Mouse (Mus musculus) liver, adult 2 months (tissue): Measurements from ENCODE around the gene Usp50. TPM values are rescaled to one million over a fixed set of nuclear protein-coding genes. Genes with fewer than 3 reads are reported as not detected.

ENCODE experiments used
- DNase-seq: peaks from one replicate; pipeline ENCODE4 v3.0.0-alpha.2; 2011; ENCODE audit warnings: low read depth, low spot score; ENCODE audit errors: extremely low read depth
- H3K27ac ChIP-seq: fragments of 200-500 bp; replicated peaks from 2 replicates; pipeline ENCODE4 v1.5.1; 2012; ENCODE audit warnings: low read depth, mild to moderate bottlenecking, control low read depth, inconsistent platforms, low read length; ENCODE audit not compliant: insufficient read depth
- H3K27me3 ChIP-seq: fragments of 200-500 bp; 2 replicates; pipeline ENCODE4 v1.6.1; 2012; ENCODE audit warnings: mild to moderate bottlenecking, moderate library complexity, low read length, inconsistent platforms; ENCODE audit not compliant: control insufficient read depth, insufficient read depth
- H3K36me3 ChIP-seq: fragments of 200-500 bp; 2 replicates; pipeline ENCODE4 v1.6.1; 2012; ENCODE audit warnings: low read length, inconsistent platforms; ENCODE audit not compliant: control insufficient read depth, insufficient read depth
- H3K4me1 ChIP-seq: fragments of 200-500 bp; 2 replicates; pipeline ENCODE4 v1.6.1; 2011; ENCODE audit warnings: low read length; ENCODE audit not compliant: control insufficient read depth, insufficient read depth
- H3K4me3 ChIP-seq: fragments of 200-500 bp; 2 replicates; pipeline ENCODE4 v1.5.1; 2011; ENCODE audit warnings: low read depth, mild to moderate bottlenecking, control low read depth, low read length, moderate library complexity; ENCODE audit not compliant: insufficient read depth
- H3K79me2 ChIP-seq: fragments of 200-500 bp; 2 replicates; pipeline ENCODE4 v1.6.1; 2012; ENCODE audit warnings: inconsistent platforms, mild to moderate bottlenecking, low read length, moderate library complexity; ENCODE audit not compliant: control insufficient read depth, insufficient read depth
- H3K9ac ChIP-seq: fragments of 200-500 bp; 2 replicates; pipeline ENCODE4 v1.6.1; 2012; ENCODE audit warnings: low read depth, mild to moderate bottlenecking, control low read depth, inconsistent platforms, low read length
- CTCF ChIP-seq: fragments of 200-500 bp; IDR thresholded peaks from 2 replicates; pipeline ENCODE4 v1.5.1; 2011; ENCODE audit warnings: low read depth, low read length, control low read depth
- POLR2A ChIP-seq: fragments of 200-500 bp; IDR thresholded peaks from 2 replicates; pipeline ENCODE4 v1.6.1; 2011; ENCODE audit warnings: low read length, control low read depth; ENCODE audit not compliant: insufficient read depth; ENCODE audit errors: extremely low read depth
- WGBS: fragments of 180-500 bp; shearing (Covaris S2); methylation state at CpG from one replicate; pipeline ENCODE4 v1.1.7; 2018; 5-methylcytosine and 5-hydroxymethylcytosine counted together
- polyA plus RNA-seq: library from polyadenylated mRNA; depleted of rRNA; stranded (reverse); fragments of >200 nt; gene quantifications from 2 replicates; pipeline ENCODE4 v1.2.3, GENCODE M21; 2012
- total RNA-seq: library from RNA; depleted of rRNA; stranded (reverse); fragments of >200 nt; gene quantifications from 2 replicates; pipeline ENCODE4 v1.2.3, GENCODE M21; 2014

Usp50 gene
- total and polyA plus RNA-seq, 2 experiments = 0.53 to 0.55 TPM

DNA sequence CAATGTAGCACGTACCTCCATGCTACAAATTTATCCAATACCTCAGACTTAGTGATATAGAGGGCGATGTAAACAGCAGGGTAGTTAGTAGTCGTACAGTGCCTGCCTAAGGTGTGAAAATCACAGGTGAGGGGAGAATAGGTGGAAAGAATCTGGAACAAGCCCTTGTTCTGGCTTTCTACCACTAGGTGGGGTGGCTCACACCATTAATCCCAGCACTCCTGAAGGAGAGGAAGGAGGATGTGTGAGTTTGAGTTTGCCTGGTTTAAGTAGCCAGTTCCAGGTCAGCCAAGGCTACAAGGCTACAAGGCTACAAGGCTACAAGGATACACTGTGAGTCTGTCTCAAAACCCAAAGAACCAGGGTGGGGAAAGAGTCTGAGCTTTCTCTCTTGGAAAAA is 12.4 kb upstream of the Usp50 start:
- no peak for DNase-seq
- Histone ChIP-seq H3K36me3 (peaks cover 75% of the 10 kb centered on the region), H3K27me3 (no peaks in the 10 kb centered on the region), H3K4me3 (no peak overlapping the region), H3K9ac (no peak overlapping the region), H3K27ac (no peak overlapping the region), H3K79me2 (no peaks in the 10 kb centered on the region), H3K4me1 (no peaks in the 10 kb centered on the region)
- TF ChIP-seq POLR2A (no peak), CTCF (no peak; the same call in 1 of the 2 replicates)
- 93% methylated on average over 3 of the region's 3 CpGs for WGBS

DNA sequence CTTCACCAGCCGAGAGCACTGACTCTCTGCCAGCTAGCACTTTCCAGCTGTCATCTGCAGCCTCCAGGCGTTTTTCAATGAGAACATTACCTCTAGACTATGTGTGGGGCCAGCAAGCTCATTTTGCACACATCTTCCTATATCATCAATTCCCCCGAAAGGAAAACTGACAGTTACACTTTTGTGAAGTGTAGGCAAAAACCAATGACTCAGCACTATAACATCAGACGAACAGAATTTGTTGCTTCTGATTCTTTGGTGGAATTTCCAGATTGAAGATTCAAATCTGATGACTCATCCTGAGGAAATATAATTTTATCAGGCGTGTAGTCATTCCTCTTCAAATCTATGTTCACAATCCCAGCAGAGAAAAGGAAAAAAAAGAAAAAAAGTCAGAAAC is 9.3 kb upstream of the Usp50 start:
- no peak for DNase-seq
- Histone ChIP-seq H3K36me3 (peaks cover 53% of the 10 kb centered on the region), H3K4me3 (no peak overlapping the region), H3K79me2 (no peaks in the 10 kb centered on the region), H3K27me3 (no peaks in the 10 kb centered on the region), H3K9ac (no peak overlapping the region), H3K4me1 (no peaks in the 10 kb centered on the region), H3K27ac (no peak overlapping the region)
- TF ChIP-seq POLR2A = no peak
- TF ChIP-seq CTCF = no peak
- 79% methylated on average over 5 of the region's 5 CpGs for WGBS

DNA sequence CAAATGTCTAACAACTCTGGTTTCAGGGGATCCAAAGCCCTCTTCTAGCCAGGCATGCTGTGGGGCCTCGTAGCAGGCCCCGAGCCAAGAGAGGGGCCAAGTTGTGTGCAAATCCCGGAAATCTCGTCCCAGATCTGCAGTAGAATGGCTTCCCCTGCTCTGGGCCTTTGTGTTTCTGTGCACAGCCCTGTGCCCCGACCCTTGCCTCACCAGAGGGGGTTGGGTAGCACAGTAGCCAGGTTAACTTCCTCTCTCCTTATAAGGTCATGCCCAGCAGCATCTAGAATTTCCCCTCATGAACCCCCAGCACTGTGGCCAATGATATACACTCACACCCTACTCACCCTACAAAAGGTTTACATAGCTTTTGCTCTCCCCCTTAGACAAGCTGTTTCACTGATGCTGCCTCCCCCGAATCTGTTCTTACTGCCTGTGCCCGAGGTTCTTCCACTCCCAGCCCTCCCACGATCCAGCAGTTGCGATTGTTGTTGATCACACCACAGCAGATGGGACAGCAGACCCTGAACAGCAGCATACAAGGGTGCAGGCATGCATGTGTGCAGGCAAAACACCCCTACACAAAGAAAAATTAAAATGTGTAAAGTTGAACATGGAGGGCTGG is 4.6 kb upstream of the Usp50 start:
- 48% methylated on average over 9 of the region's 9 CpGs for WGBS
- Histone ChIP-seq H3K4me3 (no peak overlapping the region), H3K27me3 (no peaks in the 10 kb centered on the region), H3K27ac (no peak overlapping the region), H3K4me1 (no peaks in the 10 kb centered on the region), H3K9ac (no peak overlapping the region), H3K36me3 (peaks cover 17% of the 10 kb centered on the region), H3K79me2 (no peaks in the 10 kb centered on the region)
- TF ChIP-seq CTCF (no peak), POLR2A (no peak)
- no peak for DNase-seq

DNA sequence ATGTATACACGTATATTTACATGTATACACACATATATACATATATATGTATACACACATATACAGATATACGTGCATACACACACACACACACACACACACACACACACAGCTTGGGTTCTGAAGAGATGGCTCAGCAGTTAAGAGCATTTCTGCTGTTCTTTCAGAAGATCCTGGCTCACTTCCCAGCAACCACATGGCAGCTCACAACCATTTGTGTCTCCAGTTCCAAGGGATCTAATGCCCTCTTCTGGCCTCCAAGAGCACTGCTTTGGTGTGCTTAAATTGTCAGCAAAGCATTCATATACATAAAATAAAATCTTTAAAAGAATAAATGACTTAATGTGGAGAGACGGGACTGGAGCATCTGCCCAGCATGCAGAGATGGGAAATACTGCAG is 837 bp downstream of the Usp50 start:
- Histone ChIP-seq H3K79me2 (no peaks in the 10 kb centered on the region), H3K36me3 (no peaks in the 10 kb centered on the region), H3K4me1 (peaks cover 8% of the 10 kb centered on the region), H3K27ac (no peak overlapping the region), H3K9ac (no peak overlapping the region), H3K27me3 (no peaks in the 10 kb centered on the region), H3K4me3 (no peak overlapping the region)
- TF ChIP-seq POLR2A = no peak
- TF ChIP-seq CTCF = peak; percentile 54
- peak; percentile 89 for DNase-seq
- WGBS = 80% methylated on average over 3 of the region's 3 CpGs

DNA sequence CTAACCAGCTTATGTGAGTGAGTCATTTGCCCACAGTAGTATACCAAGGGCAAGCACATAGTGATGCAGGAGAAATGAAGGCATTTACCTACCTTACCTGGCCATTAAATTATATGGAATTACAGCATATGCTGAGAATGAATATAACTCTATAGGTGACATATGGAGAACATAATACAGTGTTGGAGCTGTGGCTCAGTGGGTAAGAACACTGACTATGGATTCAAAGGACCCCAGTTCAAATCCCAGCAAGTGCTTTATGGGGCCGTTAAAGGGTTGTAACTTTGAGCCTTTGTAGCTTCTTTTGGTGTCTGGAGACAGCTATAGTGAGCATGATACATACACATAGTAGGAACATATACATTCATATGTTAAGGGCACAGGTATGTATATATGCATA is 1.8 kb downstream of the Usp50 start:
- Histone ChIP-seq H3K27me3 (no peaks in the 10 kb centered on the region), H3K27ac (no peak overlapping the region), H3K79me2 (no peaks in the 10 kb centered on the region), H3K4me3 (no peak overlapping the region), H3K4me1 (peaks cover 9% of the 10 kb centered on the region), H3K9ac (no peak overlapping the region), H3K36me3 (no peaks in the 10 kb centered on the region)
- DNase-seq = no peak
- 94% methylated on average over 1 of the region's 1 CpGs for WGBS
- no peak for TF ChIP-seq CTCF
- TF ChIP-seq POLR2A = no peak

DNA sequence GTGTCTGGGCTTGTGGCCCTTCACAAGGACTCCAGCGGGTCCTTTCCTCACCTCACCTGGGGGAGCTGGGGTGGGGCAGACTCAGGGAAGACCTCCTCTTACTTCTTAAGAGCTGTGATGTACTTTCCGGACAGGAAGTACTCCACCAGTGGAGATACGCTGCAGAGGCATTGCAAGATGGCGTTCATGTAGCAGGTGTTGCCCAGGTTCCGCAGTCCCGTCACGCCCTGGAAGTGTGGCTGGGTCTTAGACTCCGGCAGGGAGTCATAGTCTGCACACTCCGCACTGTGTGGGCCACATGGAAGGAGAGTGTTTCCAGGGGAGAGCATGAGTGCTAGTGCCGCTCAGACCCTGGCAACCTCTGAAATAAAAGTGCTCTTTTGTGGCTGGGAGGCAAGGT is 3.0 kb downstream of the Usp50 start:
- DNase-seq = no peak
- no peaks in the 10 kb centered on the region for H3K27me3 ChIP-seq
- no peak overlapping the region for H3K4me3 ChIP-seq
- no peak overlapping the region for H3K9ac ChIP-seq
- WGBS = 92% methylated on average over 10 of the region's 10 CpGs
- no peak overlapping the region for H3K27ac ChIP-seq
- H3K79me2 ChIP-seq = no peaks in the 10 kb centered on the region
- H3K4me1 ChIP-seq = peaks cover 11% of the 10 kb centered on the region
- TF ChIP-seq CTCF (no peak), POLR2A (no peak)
- H3K36me3 ChIP-seq = no peaks in the 10 kb centered on the region
